Mouse (Mus musculus) gastrocnemius, adult 8-10 months (tissue): Measurements from ENCODE around the gene Mmaa. TPM values are rescaled to one million over a fixed set of nuclear protein-coding genes. Genes with fewer than 3 reads are reported as not detected.

Source experiments
- DNase-seq, 2 experiments: peaks; one replicate each; pipeline ENCODE4 v3.0.0; 2022; ENCODE audit warnings: low spot score in 2 of 2
- total RNA-seq, 4 experiments: library from RNA; stranded (reverse); gene quantifications; 2 replicates each; pipeline ENCODE4 v1.2.4; 2022

Gene Mmaa
- total RNA-seq, 4 experiments from 2014 or later, result 14.9 to 18.5 (median 17.3) TPM

DNA sequence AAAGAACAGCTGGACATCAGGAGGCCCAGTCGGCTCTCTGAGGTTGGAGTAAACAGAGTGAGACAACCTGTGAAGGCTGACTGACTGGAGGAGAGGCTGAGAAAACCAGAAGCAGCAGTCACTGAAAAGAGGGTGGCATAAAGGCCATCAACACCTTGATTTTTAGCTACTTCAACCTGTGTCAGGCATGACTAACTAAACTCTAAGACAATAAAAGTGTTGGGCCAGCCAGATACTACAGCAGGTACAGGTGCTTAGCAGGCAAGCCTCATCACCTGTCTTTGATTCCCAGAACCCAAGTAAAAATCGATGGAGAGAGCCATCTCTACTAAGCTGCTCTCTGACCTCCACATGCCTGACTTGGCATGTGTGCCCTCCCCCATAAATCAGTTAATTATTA lies 6.1 kb downstream of the Mmaa start:
- DNase-seq, result no peak

DNA sequence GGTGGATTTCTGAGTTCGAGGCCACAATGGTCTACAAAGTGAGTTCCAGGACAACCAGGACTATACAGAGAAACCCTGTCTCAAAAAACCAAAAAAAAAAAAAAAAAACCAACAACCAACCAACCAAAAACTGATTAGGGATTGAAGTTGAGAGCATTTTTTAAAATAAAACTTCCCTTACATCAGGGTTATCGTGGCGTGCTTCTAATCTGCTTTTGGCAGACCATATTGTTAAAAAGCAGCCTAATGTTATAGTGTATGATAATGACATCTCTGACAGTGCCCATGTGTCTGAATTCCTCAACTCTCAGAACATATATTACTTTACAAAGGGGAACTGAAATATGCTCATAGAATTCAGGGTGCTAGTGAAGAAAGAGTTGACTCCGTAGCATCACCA lies 6.5 kb downstream of the Mmaa start:
- DNase-seq, result no peak

DNA sequence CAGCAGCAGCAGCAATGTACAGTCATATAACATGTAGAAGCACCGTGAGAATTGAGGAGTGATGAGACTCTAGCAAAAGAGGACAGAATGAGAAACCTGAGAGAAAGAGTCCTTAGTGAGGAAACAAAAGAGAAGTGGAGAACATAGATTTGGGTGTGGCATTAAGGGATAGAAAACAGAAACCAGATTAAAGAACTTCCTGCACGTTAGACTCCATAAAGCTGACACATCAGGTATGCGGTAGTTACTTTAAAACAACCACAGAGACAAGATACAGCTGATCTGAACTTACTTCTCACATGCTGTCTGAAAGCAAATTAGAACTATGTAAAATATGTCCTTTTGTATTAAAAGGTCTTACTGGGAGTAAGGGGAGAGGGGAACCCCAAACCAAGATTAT lies 8.3 kb downstream of the Mmaa start:
- DNase-seq, result no peak

- DNase-seq, result no peak
These were observed 10.1 kb downstream of the Mmaa start for GRCm38 (mm10) chr8:79284626-79285025.

DNA sequence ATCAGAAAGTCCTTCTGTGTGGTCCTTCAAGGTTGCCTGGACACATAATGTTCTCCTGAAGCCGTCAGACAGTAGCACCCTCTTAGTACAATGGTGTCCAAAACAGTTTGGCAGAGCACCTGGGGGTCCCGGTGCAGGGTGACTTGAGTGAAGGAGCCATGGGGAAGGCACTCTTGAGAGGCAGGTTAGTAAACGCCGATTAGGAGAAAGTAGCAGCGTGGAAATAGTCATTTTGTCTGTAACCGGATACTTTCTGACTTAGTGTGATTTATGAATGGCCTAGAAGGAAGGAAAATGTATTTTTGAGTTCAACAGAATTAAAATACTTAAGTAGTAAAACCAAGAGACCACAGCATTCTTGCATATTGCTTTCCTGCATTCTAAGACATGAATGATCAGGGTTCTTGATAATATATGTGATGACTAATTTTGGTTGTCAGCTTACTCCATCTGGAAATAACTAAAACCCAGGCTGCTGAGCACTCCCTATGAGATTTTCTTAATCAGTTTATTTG lies 13.3 kb downstream of the Mmaa start:
- no peak for DNase-seq

DNA sequence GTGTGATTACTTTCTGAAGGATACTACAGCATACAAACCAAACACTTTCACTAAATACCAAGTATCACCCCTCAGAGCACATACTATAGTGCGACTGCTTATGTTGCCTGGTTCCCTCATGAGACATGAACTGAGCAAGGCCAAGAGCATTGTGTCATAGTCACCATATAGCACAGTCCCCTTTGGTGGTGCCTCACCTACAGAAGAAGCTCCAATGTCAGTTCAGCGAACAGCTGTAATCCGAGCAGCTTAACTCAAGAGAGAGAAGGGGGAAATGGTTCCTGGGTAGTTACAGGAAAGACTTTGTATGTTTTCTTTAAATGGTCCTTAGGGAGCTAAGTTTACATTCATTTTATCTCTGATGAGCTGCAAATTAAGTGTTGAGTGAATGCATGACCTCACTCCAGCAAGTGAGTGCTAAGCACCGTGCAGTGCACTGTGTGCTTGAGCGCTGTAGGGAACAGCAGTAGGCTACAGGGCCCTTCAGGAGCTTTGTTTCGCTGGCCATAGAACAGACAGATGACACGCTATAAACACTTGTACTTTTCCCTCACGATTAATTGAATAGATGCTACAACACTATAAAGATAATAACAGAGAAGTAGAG lies 17.4 kb downstream of the Mmaa start:
- no peak for DNase-seq

- DNase-seq, result no peak
These were observed 19.8 kb downstream of the Mmaa start for GRCm38 (mm10) chr8:79274940-79275339.

DNA sequence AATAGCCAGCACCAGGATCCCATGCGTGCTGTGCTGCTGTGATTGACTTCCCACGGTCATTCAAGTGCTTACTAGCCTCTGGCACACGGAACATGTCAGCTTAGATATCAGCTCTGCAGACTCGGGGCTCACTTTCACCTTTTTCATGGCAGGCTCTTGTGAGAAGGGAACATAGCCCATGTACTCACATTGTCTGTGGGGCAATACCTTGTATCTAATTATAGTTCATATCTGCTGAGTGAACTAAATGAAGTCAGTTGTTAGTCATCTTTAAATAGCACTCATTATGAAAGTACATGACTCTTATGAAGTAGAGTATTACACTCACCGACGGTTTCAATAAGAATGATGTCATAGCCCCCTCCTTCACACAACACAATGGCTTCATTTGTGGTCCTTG lies 21.0 kb downstream of the Mmaa start:
- no peak for DNase-seq

DNA sequence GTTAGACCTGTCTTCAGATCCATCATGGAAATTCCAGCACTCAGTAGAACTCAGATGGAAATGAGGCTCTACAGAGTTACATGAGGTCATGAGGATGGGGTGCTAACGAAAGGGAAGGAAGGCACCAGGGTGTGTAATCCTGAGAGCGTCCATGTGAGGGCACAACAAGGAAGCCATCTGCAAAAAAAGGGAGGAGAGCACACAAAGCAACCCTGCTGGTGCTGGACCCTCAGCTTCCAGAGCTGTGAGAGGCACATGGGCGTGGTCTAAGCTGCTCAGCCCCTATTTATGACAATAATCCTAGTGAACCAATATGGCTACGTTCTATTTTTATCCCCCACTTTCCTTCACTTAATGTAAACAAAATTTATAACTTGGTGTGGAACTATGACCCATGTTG lies 22.1 kb downstream of the Mmaa start:
- DNase-seq, result no peak

DNA sequence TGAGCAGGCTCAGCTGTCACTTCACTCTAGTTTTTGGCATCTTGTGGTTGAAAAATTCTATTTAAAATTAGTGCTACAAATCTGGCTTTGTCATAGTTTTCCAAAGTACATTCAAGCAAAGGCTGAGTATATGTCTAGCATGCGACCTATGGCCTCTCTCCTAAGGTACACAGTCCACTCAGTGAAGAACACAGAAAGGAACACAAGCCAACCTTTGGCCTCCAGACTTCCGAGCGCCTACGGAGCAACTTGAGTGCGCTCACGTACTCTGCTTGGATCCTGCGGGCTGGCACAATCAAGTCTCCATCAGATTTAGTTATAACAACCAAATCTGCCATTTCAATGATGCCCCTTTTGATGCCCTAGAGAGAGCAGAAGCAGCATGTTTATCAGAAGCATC lies 25.8 kb downstream of the Mmaa start:
- no peak for DNase-seq

DNA sequence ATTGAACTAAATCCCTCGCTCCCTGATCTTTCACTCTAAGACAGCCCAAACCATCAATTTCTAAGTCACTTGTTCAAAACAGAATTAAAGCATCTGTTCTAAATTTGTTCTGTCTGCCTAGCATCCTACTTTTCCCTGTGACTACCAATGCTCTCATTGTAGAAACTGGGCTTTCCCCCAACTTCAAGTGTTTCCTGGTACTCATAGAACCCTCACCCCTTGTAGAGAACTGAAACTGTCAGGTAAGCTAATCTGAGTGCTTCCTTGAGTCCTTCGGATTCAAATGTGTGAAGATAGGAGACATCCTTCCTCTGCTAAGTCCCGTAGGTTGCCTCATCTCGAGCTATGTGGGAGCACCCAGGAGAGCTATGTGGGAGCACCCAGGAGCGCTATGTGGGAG lies 32.8 kb downstream of the Mmaa start:
- DNase-seq, result no peak

DNA sequence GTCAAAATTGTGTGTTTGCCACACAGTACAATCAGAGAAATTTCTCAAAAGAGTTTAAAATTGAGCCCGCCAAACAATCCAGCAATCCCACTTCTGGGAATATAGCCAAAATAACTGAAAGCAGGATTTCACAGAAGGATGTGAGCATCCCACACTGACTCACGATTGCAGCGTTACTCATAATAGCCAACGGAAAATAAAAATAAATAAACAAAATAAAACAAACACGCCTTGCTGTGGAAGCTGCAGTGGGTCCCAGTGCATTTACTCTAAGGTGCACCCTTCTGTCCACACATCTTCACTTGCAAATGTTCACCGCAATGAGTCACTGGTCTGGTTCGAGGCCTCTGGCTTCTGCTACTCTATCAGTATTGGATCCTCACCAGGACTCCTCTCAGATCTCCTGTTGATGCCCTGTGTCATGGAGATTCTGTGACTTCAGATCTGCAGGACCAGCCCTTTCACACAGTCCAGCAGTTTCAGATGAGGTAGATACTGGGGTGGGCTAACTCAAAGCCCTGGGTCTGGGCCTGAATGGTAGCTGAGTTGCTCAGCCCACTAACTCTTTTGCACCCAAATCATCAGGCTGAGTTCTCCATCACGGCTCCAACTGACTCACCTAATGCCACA lies 38.5 kb downstream of the Mmaa start:
- no peak for DNase-seq

- no peak for DNase-seq
These were observed 41.0 kb downstream of the Mmaa start for GRCm38 (mm10) chr8:79253742-79254141.

DNA sequence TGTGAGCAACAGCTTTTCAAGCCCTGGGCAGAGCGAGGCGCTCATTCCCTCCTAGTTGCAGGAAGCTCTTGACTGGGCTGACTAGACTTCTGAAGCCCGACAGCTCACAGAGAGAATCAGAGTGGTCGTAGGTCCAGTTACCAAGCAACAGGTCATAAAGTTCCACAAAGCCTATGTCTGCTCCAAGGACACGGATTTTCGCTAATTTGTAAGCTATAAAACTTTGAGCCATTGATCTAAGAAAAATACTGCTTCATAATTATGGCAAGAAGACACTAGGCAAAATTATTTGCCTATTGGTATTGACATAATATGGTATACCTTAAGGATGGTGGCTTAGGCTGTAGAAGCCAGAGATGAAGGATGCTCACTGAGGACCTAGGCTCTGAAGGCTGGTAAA lies 46.3 kb downstream of the Mmaa start, which contains the start of gene 1700011L22Rik:
1700011L22Rik (minus strand) TSS at position 101 of the 400 bp plus-strand sequence.
- no peak for DNase-seq

DNA sequence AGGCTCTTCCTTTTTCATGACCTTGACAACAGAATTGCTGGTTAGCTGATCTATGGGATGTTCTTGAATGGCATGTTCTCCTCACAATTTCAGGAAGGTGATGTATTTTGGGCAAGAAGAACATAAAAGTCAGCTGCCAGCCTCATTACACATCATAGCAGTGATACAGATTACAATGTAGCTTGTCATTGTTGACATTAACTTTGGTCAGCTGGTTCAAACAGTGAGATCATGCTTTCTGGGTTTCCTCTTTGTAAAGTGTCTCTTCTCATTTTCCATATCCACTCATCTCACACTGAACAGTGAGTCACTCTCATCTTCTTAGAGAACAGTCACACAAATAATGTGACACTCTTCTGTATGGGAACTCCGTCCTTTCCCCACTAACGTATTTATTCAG lies 51.3 kb downstream of the Mmaa start:
- no peak for DNase-seq

DNA sequence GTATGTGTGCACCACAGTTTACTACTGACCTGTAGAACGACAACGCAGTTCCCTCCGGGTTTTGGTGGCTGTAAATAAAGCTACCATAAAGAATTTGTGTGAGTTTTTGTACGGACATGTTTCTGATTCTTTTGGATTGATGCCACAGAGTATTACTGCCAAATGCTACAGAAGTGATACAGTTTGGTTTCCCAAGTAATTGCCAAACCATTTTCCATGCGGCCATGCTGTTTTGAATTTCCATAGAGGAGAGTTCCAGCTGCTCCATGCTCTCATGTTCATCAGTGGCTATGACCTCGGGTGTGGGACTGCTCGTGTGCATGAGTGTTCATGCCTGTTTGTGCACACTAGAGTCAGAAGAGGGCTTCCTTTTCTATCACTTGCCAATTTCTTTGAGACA lies 54.7 kb downstream of the Mmaa start:
- DNase-seq, result no peak

DNA sequence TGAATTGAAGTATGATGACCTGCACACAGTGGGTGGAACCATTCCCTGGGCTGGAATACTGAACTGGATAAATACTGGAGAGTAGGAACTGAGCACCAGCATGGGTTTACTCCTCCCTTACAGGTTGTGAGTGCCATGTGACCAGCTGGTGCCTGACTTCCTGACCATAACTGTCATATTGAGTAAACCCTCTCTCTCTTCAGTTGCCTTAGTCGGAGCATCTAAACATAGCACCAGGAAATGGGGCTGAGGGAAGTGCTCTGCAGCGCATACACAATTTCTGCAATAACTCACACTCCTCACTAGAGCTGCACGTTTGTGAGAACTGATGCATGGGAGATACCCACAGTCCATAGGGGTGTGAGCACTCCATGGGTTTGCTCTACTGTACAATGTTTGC lies 55.4 kb downstream of the Mmaa start:
- DNase-seq, result no peak

DNA sequence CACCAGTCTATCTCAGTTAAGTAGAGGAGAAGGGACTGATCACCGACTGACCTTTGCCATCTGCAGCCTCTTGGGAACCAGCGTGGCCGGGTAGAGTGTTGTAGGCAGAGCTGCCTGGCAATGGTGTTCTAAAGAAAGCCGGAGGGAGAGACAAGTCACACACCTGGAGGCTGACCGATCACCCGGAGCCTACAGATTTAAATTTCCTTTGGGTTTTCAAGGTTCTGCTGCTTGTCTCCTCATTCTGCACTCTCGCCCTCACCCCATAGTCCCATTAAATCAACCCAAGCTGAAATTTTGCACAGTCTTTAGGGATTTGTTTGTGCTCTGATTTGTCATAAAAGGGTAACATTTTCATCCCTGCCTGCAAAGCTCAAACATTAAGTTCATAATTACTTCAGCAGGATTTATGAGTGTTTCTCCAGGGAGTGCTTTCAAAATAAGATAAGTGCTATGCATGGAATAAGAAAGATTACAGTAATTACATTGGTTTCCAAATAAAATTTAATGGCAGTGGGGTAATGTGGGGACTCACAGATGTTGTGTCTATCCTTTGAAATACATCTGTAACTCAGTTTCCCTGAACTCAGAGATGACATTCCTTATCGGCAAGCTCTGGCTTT lies 65.4 kb downstream of the Mmaa start:
- DNase-seq, result no peak

GRCm38 (mm10) chr8:79227916-79228315 lies 66.8 kb downstream of the Mmaa start:
- no peak for DNase-seq

- DNase-seq, result no peak
These were observed 67.5 kb downstream of the Mmaa start for GRCm38 (mm10) chr8:79227194-79227593.

DNA sequence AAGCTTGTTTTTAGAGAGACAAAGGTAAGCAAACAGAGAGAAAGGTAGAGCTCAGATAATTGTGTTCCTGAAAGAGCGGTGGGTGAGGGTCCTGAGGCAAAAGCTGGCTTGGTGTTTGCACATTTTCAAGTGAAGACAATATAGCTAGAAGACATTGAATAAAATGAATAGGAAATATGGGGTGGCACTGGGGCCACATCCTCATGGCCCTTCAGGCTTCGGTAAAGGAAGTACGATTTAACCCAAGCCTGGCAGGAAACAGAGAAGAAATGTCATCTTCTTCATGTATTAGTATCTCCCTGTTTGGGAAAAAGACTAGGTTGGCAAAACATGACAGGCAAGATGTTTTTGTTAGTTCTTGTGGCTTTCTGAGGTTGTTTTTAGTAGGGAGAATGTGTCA lies 68.7 kb downstream of the Mmaa start:
- no peak for DNase-seq

- no peak for DNase-seq
These were observed 69.2 kb downstream of the Mmaa start for GRCm38 (mm10) chr8:79225586-79225985.

DNA sequence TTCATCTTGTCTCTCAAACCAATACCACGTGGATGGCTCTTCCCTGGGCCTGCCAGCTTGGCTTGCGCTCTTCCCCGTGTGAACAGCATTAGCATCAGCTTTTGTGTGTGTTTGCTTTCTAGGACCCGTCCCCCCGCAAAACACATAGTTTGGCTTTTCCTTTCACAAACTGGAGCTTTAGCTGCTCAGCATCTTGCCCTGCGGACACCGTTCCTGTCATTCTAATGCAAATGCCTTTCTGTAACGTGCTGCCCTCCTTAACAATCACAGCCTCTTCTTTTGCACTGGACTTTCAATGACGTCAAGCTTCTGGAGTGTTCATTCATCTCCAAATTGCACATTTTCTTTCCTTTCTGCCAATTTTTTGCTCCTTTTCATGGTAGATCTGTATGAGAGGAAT lies 70.4 kb downstream of the Mmaa start:
- DNase-seq, result no peak
